Mouse (Mus musculus) liver, embryonic 14.5 days (tissue): ENCODE measurements at regions not wholly inside any gene's neighbourhood (a gene's known extent, or its start where the extent isn't known, plus 50 kb on each side); places are given as distances from the start of the nearest gene placed in this dataset.

Experiments
- ATAC-seq: fragments of 200-750 bp; cut with Nextera tagmentation; 2 replicates; pipeline ENCODE4 v1.8.0; 2017; ENCODE audit warnings: moderate number of reproducible peaks, mild to moderate bottlenecking, moderate library complexity; ENCODE audit not compliant: insufficient read depth
- DNase-seq, 3 experiments: peaks; one replicate each; pipeline ENCODE4 v3.0.0-alpha.2; 2012 to 2013; ENCODE audit warnings: low read depth in 3 of 3, low spot score in 3 of 3
- H3K27ac ChIP-seq: fragments of 300-500 bp; sonication (generic); 2 replicates; pipeline ENCODE4 v1.5.1; 2014; ENCODE audit warnings: moderate library complexity, mild to moderate bottlenecking, control low read depth, inconsistent platforms
- H3K27me3 ChIP-seq: fragments of 300-500 bp; sonication (generic); 2 replicates; pipeline ENCODE4 v1.6.1; 2014; ENCODE audit warnings: mild to moderate bottlenecking, low read length, moderate library complexity; ENCODE audit not compliant: control insufficient read depth, insufficient read depth
- H3K36me3 ChIP-seq: fragments of 300-500 bp; sonication (generic); replicated peaks from 2 replicates; pipeline ENCODE4 v1.6.1; 2014; ENCODE audit warnings: low read depth; ENCODE audit not compliant: control insufficient read depth, insufficient read depth
- H3K4me1 ChIP-seq, 2 experiments: fragments of 200-500 bp in 1 of 2; fragments of 300-500 bp in 1 of 2; sonication (generic) in 1 of 2; replicated peaks; 2 replicates each; pipeline ENCODE4 v1.6.1; 2012 to 2014; ENCODE audit warnings: antibody characterized with exemption in 1 of 2, inconsistent platforms in 1 of 2, low read length in 1 of 2; ENCODE audit not compliant: control insufficient read depth in 2 of 2, insufficient read depth in 2 of 2
- H3K4me2 ChIP-seq: fragments of 300-500 bp; sonication (generic); 2 replicates; pipeline ENCODE4 v1.6.1; 2014; ENCODE audit warnings: low read depth, mild to moderate bottlenecking, control low read depth, moderate library complexity
- H3K4me3 ChIP-seq, 2 experiments: fragments of 200-500 bp in 1 of 2; fragments of 300-500 bp in 1 of 2; sonication (generic) in 1 of 2; 2 replicates each; pipeline ENCODE4 v1.5.1; 2012 to 2014; ENCODE audit warnings: low read depth in 2 of 2, low read length in 2 of 2, mild to moderate bottlenecking in 2 of 2, control low read depth in 1 of 2, inconsistent platforms in 1 of 2, moderate library complexity in 1 of 2; ENCODE audit not compliant: insufficient read depth in 1 of 2
- H3K9ac ChIP-seq: fragments of 300-500 bp; sonication (generic); replicated peaks from 2 replicates; pipeline ENCODE4 v1.6.1; 2014; ENCODE audit warnings: mild to moderate bottlenecking, control low read depth, moderate library complexity
- H3K9me3 ChIP-seq: fragments of 300-500 bp; sonication (generic); 2 replicates; pipeline ENCODE4 v1.6.1; 2016; ENCODE audit warnings: low read length, mixed read lengths; ENCODE audit not compliant: control insufficient read depth
- CTCF ChIP-seq: IDR thresholded peaks from 2 replicates; pipeline ENCODE4 v1.5.1; 2016; ENCODE audit warnings: antibody characterized with exemption, low read depth, control low read depth
- EP300 ChIP-seq: IDR thresholded peaks from 2 replicates; pipeline ENCODE4 v1.6.1; 2016; ENCODE audit warnings: antibody characterized with exemption, low read depth
- WGBS: fragments of 180-500 bp; shearing (Covaris S2); extraction: QIAGEN DNeasy Blood & Tissue Kit; methylation state at CpG from one replicate; pipeline ENCODE4 v1.1.7; 2014; ENCODE audit not compliant: insufficient replicate concordance; 5-methylcytosine and 5-hydroxymethylcytosine counted together

- TF ChIP-seq EP300 (no peak), CTCF (no peak)
- Histone ChIP-seq H3K9me3 (no peaks in the 10 kb centered on the region), H3K9ac (no peak overlapping the region), H3K4me1 (no peaks in the 10 kb centered on the region; a peak in 1 of 4 replicates), H3K27me3 (no peaks in the 10 kb centered on the region), H3K27ac (no peak overlapping the region), H3K36me3 (no peaks in the 10 kb centered on the region), H3K4me3 (no peak overlapping the region), H3K4me2 (no peak overlapping the region)
- ATAC-seq (no peak), DNase-seq (no peak)
- 58% methylated on average over 6 of the region's 6 CpGs for WGBS
These were observed 188.4 kb downstream of the Phlda1 start for GRCm38 (mm10) chr10:111694227-111695200.

GRCm38 (mm10) chr10:111695918-111696760, 190.1 kb downstream of the Phlda1 start:
- WGBS = 44% methylated on average over 4 of the region's 4 CpGs

GRCm38 (mm10) chr10:111696987-111697386, 190.9 kb downstream of the Phlda1 start:
- H3K27ac ChIP-seq = no peak overlapping the region
- H3K4me2 ChIP-seq = no peak overlapping the region
- TF ChIP-seq CTCF (no peak), EP300 (no peak)
- no peaks in the 10 kb centered on the region for H3K9me3 ChIP-seq
- H3K9ac ChIP-seq = no peak overlapping the region
- no peak overlapping the region for H3K4me3 ChIP-seq
- DNase-seq (no peak), ATAC-seq (no peak)
- WGBS = 21% methylated on average over 2 of the region's 2 CpGs
- H3K27me3 ChIP-seq = no peaks in the 10 kb centered on the region
- no peaks in the 10 kb centered on the region for H3K36me3 ChIP-seq
- H3K4me1 ChIP-seq = no peaks in the 10 kb centered on the region; a peak in 1 of 4 replicates

More at GRCm38 (mm10) chr10:111695918-111696760, 190.1 kb downstream of the Phlda1 start:
- H3K4me1 ChIP-seq = no peaks in the 10 kb centered on the region; a peak in 1 of 4 replicates
- H3K27ac ChIP-seq = no peak overlapping the region
- no peaks in the 10 kb centered on the region for H3K27me3 ChIP-seq
- DNase-seq (no peak), ATAC-seq (no peak)
- no peak overlapping the region for H3K4me2 ChIP-seq
- no peak overlapping the region for H3K9ac ChIP-seq
- TF ChIP-seq CTCF (no peak), EP300 (no peak)
- H3K9me3 ChIP-seq = no peaks in the 10 kb centered on the region
- no peak overlapping the region for H3K4me3 ChIP-seq
- no peaks in the 10 kb centered on the region for H3K36me3 ChIP-seq

GRCm38 (mm10) chr10:111699557-111700508, 193.7 kb downstream of the Phlda1 start:
- H3K4me3 ChIP-seq = no peak overlapping the region
- no peak overlapping the region for H3K27ac ChIP-seq
- no peaks in the 10 kb centered on the region for H3K9me3 ChIP-seq
- no peaks in the 10 kb centered on the region; a peak in 1 of 4 replicates for H3K4me1 ChIP-seq
- ATAC-seq (no peak), DNase-seq (no peak)
- no peak for TF ChIP-seq EP300
- no peak for TF ChIP-seq CTCF
- H3K4me2 ChIP-seq = no peak overlapping the region
- 68% methylated on average over 16 of the region's 16 CpGs for WGBS
- H3K36me3 ChIP-seq = no peaks in the 10 kb centered on the region
- no peaks in the 10 kb centered on the region for H3K27me3 ChIP-seq
- H3K9ac ChIP-seq = no peak overlapping the region
